Mouse (Mus musculus) liver, adult 2 months (tissue): ENCODE measurements around the gene Cd24a.

Source experiments
- CTCF ChIP-seq: fragments of 200-500 bp; IDR thresholded peaks from 2 replicates; pipeline ENCODE4 v1.5.1; 2011; ENCODE audit warnings: low read depth, low read length, control low read depth
- POLR2A ChIP-seq: fragments of 200-500 bp; IDR thresholded peaks from 2 replicates; pipeline ENCODE4 v1.6.1; 2011; ENCODE audit warnings: low read length, control low read depth; ENCODE audit not compliant: insufficient read depth; ENCODE audit errors: extremely low read depth

GRCm38 (mm10) chr10:43584538-43584937 is 6.5 kb downstream of the Cd24a start:
- TF ChIP-seq CTCF: no peak
- TF ChIP-seq POLR2A: no peak
